Mouse (Mus musculus) spleen, postnatal 4 days (tissue): ENCODE data around the gene Sim2.

Source experiments
- DNase-seq, 2 experiments: peaks; one replicate each; pipeline ENCODE4 v3.0.0; 2022; ENCODE audit warnings: low spot score in 2 of 2

The Sim2 gene

DNA sequence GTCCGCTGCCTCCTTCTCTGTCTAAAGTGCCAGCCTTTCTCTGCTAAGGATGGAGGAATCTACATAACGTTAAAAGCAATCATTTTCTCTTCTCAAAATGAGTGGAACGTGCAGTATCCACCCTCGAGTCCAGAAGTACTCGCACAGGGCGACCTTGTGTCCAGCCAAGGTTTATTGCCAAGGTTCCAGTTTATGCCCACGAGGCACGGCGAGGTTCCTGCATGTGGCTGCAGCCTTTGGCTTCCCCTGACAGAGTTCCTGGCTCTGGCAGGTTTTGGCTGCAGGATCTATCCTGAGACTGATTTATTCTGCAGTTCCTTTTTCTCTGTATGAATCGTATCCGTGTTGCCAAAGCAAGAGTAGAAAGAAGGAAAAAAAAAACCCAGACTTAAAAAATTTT lies 78.3 kb downstream of the Sim2 start:
- no peak for DNase-seq

DNA sequence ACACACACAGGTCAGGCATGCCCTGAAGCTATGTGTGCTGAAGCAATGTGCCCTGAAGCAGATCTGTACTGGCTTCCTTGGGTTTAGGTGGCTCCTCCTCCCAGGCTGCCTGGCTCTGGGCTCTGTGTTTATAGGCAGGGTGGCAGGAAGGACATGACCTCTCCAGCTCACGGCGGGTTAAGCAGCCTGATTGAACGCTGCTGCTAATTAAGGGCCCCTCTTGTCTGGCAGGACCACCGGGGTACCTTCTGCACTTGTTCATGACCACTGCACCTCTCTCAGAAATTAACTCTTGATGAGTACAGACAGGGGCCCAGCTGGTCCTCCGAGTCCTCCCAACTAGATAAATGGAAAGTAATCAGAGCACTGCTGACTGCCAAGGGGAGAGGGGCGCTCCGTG lies 79.5 kb downstream of the Sim2 start:
- no peak for DNase-seq

- DNase-seq = no peak
These were observed 80.2 kb downstream of the Sim2 start for GRCm38 (mm10) chr16:94164978-94165377.

- no peak for DNase-seq
These were observed 84.2 kb downstream of the Sim2 start for GRCm38 (mm10) chr16:94168655-94169545.

DNA sequence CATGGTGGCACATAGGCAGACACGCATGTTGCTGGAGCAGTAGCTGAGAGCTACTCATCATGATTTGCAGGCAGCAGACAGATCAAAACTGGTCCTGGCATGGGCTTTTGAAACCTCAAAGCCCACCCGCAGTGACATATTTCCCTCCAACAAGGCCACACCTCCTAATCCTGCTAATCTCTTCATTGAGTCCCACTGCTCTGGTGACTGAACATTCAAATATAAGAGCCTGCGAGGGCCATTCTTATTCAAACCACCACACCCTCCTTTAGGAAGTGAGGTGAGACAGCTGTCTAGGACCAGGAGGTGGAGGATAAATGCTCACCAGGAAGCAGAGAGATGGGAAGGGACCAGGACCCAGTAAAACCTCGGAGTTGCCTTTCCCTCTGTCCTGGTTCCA lies 85.5 kb downstream of the Sim2 start:
- no peak for DNase-seq

- DNase-seq = no peak
These were observed 88.6 kb downstream of the Sim2 start for GRCm38 (mm10) chr16:94173361-94173760.

DNA sequence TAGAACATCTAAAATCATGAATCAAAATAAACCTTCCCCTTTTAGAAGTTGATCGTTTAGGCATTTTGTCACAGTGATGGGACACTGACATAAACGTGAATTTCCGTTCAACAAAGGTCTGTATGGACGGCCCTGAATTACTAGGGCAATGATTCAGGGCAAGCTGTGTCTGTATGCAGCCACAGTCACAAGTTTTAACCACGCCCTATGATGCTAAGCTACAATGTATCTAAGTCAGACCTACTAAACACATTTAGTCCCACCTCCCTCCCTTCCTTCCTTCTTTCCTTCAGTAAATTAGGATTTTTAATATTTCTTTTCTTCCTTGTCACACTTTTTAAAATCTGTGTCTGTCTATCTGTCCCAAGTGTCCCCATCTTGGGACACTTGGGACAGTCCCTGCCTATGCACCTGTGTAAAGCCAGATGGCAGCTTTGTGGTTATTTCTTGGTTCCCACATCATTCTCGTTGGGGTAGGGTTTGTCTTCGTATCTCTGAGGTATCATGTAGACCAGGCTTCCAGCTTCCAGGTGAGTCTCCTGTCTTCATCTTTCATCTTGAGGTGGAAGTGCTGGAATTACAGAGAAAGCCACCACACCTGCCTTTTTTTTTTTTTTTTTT lies 90.7 kb downstream of the Sim2 start:
- DNase-seq = no peak
